Mouse (Mus musculus) mouse embryonic stem cell (cell line): ENCODE data around the gene CN725425.

Experiments
- in situ Hi-C, 2 experiments: fragments of 300-500 bp; cut with MboI; formaldehyde crosslinking; loops; 1 replicate in 1 of 2; 3 replicates in 1 of 2; pipeline ENCODE4 v1.14.3; 2019 to 2020; ENCODE audit warnings: low sequenced_read_pairs in 2 of 2, low pct_unique_long_range_greater_than_20kb in 1 of 2, mixed read lengths in 1 of 2; ENCODE audit not compliant: unreplicated experiment in 1 of 2

Gene CN725425

DNA sequence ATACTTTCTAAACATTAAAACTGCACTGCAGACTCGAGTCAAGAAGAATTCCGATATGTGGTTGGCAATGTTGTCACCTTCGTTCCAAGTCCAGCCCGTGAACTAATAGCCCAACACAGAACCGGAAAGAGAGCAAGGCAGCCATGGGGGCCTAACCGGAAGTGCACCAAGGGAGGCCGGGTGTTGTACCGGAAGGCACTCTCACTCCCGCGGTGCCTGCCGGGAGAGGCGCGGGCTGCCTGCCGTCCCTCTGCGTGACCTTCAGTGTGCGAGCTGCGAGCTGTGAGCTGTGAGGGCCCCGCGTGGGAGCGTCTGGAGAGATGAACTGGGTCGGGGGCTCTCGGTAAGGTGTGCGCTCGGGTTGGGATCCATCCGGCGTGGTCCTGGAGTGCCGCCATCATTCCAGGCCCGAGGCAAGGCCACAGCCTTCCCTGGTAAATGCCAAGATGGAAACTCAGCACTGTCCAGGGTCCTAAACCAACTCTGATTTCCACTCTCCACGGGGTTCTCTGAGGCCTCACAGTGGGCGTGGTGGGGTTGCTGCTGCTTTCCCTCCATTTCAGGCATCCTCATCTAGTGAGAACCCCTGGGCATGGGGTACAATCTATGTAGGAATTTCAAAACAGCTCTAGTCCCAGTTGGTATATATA, at the start of gene CN725425:
Gene CN725425, plus strand, starts transcription at position 239 of the 650 bp plus-strand sequence.
- in situ Hi-C loops = no loop called here

DNA sequence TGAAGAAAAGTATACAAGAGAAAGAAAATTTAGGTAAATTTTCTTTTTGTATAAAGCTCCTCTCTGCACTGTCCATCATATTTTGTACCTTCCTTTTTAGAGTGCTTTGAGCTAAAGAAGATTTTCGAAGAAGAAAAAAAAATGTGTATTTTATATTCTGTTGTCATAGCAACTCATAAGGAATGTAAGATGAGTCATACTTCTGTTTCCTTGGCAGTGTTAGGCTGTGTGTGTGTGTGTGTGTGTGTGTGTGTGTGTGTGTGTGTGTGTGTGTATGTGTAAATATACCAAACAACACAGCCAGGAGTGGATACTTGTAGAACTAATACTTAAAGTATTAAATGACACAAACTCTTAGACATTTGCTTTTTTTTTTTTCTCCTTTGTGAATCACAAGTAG, 46.7 kb upstream of the CN725425 start:
- in situ Hi-C loops = no loop called here

DNA sequence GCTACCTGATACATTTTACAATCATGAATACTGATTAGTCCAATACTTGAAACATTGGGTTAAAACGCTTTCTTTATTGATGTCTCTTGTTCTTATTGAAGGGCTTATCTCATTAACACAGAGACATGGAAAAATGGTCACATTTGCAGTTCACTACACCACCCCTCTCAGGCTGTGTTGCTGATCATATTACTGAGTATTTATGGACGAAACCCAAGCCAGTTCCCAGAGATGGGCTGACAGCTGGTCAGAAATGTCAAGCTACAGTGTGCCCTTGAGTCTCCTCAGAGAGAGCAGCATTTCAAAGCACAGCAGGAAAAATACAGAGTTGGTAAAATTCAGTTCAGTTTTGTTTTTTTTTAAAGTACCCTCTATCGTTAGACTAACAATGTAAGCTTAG, 46.0 kb upstream of the CN725425 start:
- in situ Hi-C loops = no loop called here

DNA sequence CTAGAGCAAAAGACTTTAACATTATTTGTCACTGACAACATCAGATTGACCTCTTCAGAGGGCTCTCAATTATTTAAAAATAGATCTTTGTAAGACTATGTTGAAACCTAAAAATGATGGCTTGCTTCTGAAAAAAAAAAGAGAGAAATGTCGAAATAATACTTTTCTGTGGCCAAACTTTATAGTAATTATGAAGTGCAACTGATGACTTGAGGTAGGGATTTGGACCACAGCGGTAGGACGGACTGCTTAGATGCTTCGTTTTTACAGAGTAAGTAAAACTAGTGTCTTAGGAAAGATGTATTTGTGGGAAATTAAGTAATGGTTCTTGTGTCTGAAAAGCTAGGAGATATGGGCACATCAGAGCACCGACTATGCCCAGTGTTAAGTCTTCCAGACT, 38.1 kb upstream of the CN725425 start:
- in situ Hi-C loops = no loop called here

DNA sequence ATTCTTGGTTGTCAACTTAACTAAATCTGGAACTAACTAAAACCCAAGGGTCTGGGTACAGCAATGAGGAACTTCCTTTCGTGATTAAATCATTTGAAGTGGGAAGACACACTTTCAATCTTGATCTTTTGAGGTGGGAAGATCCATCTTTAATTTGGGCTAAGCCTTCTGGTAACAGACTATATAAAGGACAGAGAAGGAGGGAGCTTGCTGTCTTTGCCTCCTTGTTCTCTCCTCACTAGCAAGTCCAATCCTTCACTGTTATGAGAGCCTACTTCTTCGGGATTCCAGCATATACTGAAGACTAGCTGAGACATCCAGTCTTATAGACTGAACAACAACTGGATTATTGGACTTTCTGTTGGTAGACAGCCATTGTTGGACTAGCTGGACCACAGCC, 35.8 kb upstream of the CN725425 start:
- in situ Hi-C loops = no loop called here

DNA sequence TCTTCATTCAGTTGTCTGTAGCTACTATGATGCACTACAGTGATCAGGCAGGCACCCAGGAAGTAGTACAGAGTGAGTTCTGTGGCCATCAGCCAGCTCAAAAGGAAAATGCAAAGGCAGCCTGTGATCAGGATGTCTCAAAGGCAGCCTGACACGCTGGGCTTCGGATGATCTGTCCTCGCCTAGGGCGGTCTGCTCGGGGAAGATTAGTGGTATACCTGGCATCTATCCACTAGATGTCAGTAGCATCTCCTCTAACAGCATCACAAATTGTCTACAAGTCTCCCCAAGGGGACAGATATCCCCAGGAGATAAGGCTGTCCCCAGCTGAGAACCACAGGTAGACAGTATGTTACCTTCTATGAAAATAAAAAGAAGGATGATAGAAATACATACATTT, 34.3 kb upstream of the CN725425 start:
- in situ Hi-C loops = no loop called here

DNA sequence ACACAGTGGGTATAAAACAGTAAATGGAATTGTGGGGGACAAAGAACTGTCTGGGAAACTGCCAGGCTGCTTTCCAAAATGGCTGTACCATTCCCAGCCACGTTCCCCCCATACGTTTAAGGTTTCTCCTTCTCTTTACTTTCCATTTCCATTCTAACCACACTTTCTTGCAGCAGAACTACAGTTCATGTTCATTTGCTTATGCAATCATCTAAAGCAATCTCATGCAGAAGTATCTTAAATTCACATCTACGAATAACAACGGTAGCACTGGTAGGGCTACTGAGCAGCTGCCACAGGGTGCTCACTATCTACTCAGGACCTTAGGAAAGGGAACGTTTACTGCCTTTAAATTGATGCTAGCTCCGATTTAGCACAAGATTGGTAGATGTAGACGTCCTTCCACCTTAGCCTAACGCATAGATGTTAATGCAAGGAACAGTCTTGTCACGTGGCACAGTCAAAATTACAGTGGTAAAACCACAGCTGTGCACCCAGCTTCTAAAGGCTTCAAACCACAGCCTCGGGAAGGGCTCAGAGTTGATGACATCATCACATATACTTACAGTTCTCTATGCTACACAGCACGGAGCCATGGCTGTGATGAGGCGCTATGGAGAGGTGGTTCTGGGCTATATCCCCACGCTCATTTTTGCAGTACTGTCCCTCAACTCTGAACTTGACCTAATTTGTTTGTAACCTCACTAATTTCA, 31.3 kb upstream of the CN725425 start:
- in situ Hi-C loops = no loop called here

DNA sequence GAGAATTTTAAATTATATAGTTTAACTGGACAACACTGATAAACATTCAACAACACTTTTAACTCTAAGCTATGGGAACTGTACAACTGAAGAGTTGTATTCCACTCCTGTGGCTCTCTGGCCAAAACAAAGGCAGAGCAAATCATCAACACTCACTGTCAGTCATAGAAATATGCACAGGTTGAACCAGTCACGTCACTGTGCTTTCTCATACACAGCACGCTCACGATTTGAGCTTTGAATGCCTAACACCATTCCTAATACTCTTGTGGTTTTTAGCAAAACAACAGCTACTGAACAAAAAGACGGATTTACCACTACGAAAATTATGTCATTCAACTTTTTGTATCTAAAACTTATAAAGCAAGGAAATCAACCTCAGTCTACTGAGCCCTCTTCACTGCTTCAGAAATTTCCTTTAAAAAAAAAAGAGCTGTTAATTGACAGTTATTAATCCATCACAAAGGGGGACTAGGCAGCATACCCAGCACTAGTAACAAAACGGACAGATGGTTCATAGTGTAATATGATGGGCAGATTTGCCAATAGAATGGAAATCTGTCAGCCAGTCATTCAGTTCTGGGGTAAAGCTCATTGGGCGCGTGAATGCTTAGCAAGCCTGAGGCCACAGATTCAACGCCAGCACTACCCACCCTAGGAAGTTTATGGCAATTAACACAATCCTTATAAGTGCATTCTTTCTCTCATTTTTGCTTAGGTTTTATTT, 28.5 kb upstream of the CN725425 start:
- in situ Hi-C loops = no loop called here

DNA sequence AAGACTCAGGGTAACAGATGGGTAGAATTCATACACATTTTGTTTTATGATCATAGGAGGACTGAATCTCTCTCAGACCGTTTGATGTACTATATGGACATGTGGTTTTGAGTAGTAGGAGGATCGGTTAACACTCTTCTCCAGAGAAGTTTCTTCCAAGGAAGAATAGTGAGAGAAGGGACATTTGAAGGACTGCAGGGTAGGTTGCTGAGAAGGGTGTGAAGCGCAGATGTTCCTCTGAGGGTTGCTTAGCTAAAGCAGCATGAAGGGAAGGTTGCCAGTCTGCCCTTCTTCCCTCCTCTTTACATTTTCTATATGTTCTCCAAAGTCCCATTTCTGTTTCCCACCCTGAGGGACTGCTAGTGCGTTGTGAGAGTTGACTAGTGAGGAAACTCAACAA, 28.0 kb upstream of the CN725425 start:
- in situ Hi-C loops = no loop called here

DNA sequence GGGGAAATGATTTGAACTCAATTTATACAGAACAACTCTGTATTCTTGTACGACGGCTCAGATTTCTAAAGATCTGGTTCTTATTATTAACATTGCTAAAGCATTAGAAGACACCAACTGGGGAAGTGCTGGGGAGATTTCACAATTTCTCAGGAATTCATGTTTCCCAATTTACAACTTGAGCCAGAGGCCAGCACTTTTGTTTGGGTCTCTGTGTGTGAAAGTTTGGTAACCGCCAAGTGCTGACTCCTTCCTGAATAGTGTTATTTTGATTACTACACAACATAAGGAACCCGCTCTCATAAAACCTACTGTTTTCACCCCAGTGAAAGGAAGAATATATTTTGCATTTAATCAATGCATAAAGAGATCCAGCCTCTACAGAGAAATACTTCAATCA, 27.1 kb upstream of the CN725425 start:
- in situ Hi-C loops = no loop called here

DNA sequence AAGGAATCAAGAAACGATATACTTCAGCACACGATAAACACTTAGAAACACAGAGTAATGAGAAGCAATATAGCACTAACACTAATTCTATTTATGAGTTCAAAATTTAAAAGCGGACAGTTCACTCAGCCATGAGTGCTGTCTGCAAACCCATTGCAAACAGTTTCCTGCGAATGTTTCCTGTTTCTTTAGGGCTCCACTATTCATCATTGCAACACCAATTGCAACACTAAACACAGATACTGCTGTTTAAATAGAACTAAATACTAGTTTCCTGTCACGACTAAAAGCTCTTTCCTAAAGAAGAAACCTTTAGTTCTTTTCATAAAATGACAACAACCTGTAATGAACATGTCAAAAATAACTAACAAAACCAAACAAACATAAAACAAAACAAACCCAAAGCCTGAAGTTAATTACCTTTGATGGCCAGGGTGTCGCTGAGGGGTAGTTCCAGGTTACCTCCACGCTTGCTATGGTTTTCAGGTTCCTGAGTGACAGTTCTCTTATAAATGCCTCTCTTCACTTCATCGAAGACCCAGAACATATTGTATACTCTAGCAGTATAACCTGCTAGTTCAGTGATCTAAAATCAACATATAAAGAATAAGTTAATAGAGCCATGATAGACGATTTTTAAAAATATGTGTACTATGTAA, 20.5 kb upstream of the CN725425 start:
- in situ Hi-C loops = no loop called here

DNA sequence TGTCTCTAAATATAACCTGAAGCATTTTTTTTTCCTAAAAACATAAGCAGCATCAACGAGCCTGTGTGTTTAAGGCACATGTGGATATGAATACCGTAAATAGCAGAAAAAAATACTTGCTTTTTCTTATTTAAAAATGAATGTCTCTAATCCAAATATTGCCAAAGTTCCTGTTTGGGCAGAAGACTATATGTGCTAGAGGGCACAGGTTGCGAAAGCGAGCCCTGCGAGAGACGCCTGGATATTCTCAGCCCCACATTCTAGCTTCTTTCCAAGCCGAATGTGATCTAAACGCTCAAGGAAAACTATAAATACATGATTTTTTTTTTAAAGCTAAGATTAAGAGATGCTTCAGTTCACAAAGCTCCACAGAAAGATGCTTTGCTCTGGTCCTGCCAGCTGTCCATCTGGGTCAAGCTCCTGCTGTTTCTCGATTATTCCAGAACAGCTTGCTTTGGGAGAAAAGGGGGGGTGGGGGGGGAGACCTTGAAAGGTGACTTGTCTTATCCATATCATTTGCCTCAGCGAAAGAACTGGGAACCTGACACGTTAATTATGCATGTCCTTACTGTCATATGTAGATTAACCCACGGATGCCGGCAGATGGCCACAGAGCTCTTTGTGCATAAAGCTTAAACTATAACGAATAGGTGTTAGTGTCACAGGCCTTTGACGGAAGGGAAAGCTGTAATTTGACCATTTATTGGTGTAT, 19.2 kb upstream of the CN725425 start:
- in situ Hi-C loops = no loop called here

DNA sequence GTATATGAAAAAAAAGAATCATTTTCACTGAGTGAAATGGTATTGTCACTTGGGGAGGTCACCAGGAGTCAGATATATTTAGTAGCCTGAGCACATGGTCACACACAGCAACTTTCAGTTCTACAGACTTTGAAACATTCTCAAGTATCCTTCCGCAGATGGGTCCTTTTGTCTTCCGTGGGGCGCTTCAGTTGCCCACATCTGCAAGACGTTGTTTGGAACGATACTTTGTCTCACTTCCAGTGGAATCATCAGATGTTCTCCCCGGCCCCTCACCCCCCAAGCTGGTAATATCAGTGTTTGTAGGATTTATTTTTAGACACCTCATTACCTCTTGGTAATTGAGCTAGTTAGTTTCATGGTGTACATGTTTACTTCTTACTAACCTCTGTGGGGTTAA, 12.9 kb upstream of the CN725425 start:
- in situ Hi-C loops = no loop called here

DNA sequence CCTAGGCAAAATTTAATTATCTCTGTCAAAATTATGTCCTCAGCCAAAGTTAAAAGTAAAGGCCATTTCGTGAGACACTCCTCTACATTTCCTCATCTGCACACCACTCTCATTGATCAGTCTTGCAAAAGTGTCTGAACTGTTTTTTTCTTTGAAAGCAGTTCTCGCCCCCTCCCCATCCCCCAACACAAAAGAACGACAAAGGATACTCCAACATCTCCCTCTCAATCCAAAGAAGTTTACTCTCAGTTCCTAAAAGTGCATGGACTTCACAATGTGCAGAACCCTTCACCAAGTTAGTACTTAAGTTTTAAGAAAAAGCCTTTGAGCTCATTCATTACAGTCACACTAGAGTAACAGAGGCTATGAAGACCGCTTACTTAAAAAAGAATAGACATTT, 9.3 kb upstream of the CN725425 start:
- in situ Hi-C loops = no loop called here

DNA sequence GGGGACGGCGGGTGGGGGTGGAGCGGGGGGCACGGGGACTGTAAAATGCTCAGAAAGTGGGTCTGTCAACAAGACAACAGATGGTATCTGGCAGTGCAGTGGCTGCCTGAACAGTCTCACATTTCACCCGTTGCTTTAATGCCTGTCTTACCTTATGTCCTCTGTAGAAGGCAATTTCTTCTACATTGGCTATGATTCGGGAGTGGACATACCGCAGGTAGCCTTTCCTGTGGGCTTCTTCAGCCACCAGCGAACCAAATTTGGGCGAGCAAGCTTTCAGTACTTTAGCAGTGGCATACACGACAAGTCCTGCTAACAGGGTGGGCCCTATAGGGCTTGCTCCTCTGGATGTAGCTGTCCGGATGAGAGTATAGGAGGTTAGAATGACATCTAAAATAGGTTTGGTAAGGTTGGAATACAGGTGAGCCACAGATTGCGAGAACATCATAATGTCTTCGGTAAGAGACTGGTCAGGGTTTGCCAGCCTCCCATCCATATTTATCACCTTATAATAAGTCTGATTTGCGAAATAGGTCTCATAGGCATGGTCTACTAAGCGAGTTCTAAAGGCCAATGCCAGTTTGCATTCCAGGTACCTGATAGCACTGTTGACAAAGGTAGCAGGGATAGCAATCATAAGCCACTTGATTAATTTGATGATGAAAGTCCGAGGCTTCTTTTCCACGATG, 8.6 kb upstream of the CN725425 start:
- in situ Hi-C loops = no loop called here

DNA sequence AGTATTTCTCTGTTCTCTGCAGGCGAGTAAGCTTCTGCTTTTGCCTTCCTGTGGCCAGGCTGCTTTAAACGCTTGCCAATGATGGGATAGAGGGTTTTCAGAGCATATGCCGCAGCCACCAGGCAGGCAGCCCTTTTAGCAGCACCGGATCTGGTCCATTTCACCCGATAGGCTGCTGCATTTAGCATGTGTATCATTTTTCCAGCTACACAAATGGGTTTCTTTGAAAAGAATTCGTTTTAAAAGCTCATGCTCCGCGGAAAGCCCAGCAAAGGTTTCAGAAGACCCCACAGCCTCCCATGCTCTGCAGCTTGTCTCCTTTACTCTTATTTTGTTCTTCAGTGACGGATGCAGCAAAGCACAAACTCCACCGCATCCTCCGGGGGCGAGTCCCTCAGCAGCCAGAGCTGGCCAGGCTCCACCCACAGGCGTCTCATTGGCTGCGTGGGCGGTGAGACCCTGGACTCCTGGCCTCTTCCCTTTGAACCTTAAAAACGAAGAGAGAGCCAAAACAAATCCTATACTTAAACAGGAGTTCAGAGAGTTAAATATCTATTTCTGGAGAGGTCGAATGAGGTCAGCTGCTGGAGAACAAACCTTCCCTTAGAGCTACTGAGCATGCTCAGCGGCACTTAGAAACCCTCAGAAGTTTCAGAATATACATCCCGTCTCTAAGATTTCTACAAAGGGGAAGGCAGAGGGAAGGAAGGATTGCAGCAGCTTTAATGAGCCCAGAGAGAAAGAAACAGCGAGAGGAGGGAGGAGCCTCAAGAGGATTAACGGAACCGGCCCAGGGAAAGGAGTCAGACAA, 7.7 kb upstream of the CN725425 start, which contains the start of gene Abcd2:
Gene Abcd2, minus strand, starts transcription at position 388 of the 811 bp plus-strand sequence.
- in situ Hi-C loops = no loop called here

DNA sequence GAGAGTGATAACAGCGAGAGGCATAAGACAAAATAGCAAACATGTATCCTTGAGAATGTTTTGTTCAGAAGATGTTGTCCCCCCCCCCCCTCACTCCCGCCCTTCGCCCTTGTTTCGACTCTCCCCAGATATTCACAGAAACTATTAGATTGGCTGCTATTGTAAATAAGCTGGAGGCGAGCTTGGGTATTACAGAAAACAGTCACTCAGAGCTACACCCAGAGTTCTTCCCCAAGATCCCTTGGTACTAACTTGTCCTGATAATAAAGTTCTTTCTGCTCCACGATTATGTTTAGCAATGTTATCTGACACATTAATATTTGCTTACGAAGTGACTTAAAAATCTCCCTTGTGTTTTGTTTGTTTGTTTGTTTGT, 7.1 kb upstream of the CN725425 start:
- in situ Hi-C loops = no loop called here
